Mouse (Mus musculus) adrenal gland, postnatal 14 days (tissue): ENCODE results near the gene Vmn2r36. TPM values are rescaled to one million over a fixed set of nuclear protein-coding genes. Genes with fewer than 3 reads are reported as not detected.
"Not testable (repeated sequence)": the region's sequence is repeated elsewhere in the genome, so short reads cannot be mapped to it uniquely, and the experiment has no call there.

Experiments used
- DNase-seq: peaks from one replicate; pipeline ENCODE4 v3.0.0; 2021; ENCODE audit warnings: mixed read lengths
- long read RNA-seq, 2 experiments: library from polyadenylated mRNA; stranded (forward); transcript quantifications; one replicate each; pipeline ENCODE4 v2.0.0; 2021
- total RNA-seq: library from RNA; stranded (reverse); gene quantifications from 2 replicates; pipeline ENCODE4 v1.2.3, GENCODE M21; 2021

Gene Vmn2r36
- total RNA-seq: not detected in 2 replicates
- long read RNA-seq, experiment 1: 0 reads
- long read RNA-seq, experiment 2: 0 reads

GRCm38 (mm10) chr7:7902395-7902794 is at the start of gene Vmn2r36:
Vmn2r36 (minus strand) TSS chr7:7902495.
- not testable (repeated sequence) for DNase-seq

Other genes starting within 250 kb of the Vmn2r36 start
- gene Vmn2r34, start 213.0 kb downstream of the Vmn2r36 start, total RNA-seq: not detected in 2 replicates
- gene Vmn2r35, start 82.6 kb downstream of the Vmn2r36 start, total RNA-seq: not detected in 2 replicates